Mouse (Mus musculus): ENCODE results near the gene Rc3h2. TPM values are rescaled to one million over a fixed set of nuclear protein-coding genes. Genes with fewer than 3 reads are reported as not detected.

Rc3h2 gene
- total RNA-seq, 2 experiments from 2014 or later = 78.7 to 82.2 TPM

- DNase-seq (ENCODE audit: low spot score in 2 of 2) = peak in 1 of 2 experiments; percentile 20
These were observed 71.0 kb downstream of the Rc3h2 start for GRCm38 (mm10) chr2:37351671-37352070.

- DNase-seq (ENCODE audit: low spot score in 2 of 2) = peak; percentile 74 to 75
These were observed 84.1 kb downstream of the Rc3h2 start for GRCm38 (mm10) chr2:37338497-37339187.

- no peak for DNase-seq (ENCODE audit: low spot score in 2 of 2)
These were observed 89.4 kb downstream of the Rc3h2 start for GRCm38 (mm10) chr2:37333321-37333720.

GRCm38 (mm10) chr2:37326215-37326614 lies 96.5 kb downstream of the Rc3h2 start, which contains the start of gene Olfr368:
Gene Olfr368 (plus strand): TSS chr2:37326515.
- no peak for DNase-seq (ENCODE audit: low spot score in 2 of 2)

Other genes with a start within 250 kb of the Rc3h2 start
- gene Olfr365, start 234.7 kb downstream of the Rc3h2 start, total RNA-seq (2021) = not detected
- not detected for gene Olfr366, start 211.3 kb downstream of the Rc3h2 start, total RNA-seq (2021)
- gene Olfr368, start 96.4 kb downstream of the Rc3h2 start, total RNA-seq (2021) = not detected
- 10 to 100 TPM; 31.2 to 32.5 TPM for gene Pdcl, start 63.6 kb downstream of the Rc3h2 start, total RNA-seq (2021)
- gene Zbtb26, start 20.2 kb upstream of the Rc3h2 start, total RNA-seq (2021) = 1 to 10 TPM; 8.8 to 8.9 TPM
- 10 to 100 TPM; 14.9 to 16.3 TPM for gene Zbtb6, start 20.3 kb upstream of the Rc3h2 start, total RNA-seq (2021)
- 100 to 1,000 TPM; 101 to 103 TPM for gene Rabgap1, start 20.4 kb upstream of the Rc3h2 start, total RNA-seq (2021)
- gene Gpr21, start 93.4 kb upstream of the Rc3h2 start, total RNA-seq (2021) = 1 to 10 TPM; 9.1 to 9.8 TPM